Mouse (Mus musculus): Measurements from ENCODE around the gene Tcl1b4. TPM values are rescaled to one million over a fixed set of nuclear protein-coding genes. Genes with fewer than 3 reads are reported as not detected.

Tcl1b4 gene
- not detected for polyA plus RNA-seq (2017; shearing (Covaris generic))

DNA sequence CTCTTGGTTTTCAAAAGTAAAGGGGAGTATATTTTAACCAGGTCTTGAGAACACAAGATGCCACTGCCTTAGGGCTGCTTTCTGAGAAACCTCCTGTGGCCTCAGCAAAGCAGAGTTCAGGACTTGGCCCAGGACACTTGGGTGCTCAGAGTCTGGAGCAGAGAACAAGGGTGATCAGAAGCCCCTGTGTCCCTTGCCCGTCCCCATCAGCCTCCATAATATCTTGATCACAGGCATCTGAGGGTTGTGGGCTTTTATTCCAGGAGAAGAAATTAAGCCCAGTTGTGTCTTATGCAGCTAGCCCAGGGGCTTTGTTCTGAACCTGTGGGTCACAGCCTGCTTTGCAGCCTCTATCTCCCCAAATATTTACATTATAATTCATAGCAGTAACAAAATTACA is at the start of gene Tcl1b4:
Gene Tcl1b4 (plus strand): TSS at position 301 of the 400 bp plus-strand sequence.

DNA sequence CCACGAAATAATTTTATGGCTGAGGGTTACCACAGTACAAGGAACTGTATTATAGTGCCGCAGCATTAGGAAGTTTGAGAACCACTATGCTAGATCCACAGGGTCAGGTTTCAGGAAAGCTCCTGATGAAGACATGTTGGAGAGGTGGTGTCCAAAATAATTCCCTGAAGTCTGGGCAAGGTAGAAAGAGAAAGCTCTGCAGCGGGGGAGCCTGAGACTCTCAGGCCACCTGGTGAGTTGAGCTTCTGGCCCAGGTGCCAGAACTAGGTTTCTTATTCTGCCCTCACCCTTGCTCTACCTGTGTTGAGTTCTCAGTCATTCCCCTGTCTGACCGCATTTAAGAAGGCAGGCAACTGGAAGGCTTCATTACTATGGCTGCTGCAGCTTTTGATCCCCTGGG is 42.4 kb upstream of the Tcl1b4 start, which contains the start of gene Tcl1b1:
Gene Tcl1b1 (plus strand): TSS at position 301 of the 400 bp plus-strand sequence.

DNA sequence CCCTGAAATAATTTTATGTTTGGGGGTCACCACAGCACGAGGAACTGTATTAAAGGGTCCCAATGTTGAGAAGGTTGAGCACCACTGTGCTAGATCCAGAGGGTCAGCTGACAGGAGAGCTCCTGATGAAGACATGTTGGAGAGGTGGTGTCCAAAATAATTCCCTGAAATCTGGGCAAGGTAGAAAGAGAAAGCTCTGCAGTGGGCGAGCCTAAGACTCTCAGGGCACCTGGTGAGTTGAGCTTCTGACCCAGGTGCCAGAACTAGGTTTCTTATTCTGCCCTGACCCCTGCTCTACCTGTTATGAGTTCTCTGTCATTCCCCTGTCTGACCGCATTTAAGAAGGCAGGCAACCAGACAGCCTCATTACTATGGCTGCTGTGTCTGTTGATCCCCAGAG is 25.7 kb upstream of the Tcl1b4 start, which contains the start of gene Tcl1b5:
Gene Tcl1b5 (plus strand): TSS at position 301 of the 400 bp plus-strand sequence.

DNA sequence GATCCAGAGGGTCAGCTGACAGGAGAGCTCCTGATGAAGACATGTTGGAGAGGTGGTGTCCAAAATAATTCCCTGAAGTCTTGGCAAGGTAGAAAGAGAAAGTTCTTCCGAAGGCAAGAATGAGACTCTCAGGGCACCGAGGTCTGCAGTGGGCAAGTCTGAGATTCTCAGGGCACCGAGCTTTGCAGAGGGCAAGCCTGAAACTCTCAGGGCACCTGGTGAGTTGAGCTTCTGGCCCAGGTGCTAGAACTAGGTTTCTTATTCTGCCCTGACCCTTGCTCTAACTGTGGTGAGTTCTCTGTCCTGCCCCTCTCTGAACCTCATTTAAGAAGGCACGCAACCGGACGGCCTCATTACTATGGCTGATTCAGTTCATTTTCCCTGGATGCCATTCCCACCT is 11.0 kb upstream of the Tcl1b4 start, which contains the start of gene Tcl1b3:
Gene Tcl1b3 (plus strand): TSS at position 301 of the 400 bp plus-strand sequence.

DNA sequence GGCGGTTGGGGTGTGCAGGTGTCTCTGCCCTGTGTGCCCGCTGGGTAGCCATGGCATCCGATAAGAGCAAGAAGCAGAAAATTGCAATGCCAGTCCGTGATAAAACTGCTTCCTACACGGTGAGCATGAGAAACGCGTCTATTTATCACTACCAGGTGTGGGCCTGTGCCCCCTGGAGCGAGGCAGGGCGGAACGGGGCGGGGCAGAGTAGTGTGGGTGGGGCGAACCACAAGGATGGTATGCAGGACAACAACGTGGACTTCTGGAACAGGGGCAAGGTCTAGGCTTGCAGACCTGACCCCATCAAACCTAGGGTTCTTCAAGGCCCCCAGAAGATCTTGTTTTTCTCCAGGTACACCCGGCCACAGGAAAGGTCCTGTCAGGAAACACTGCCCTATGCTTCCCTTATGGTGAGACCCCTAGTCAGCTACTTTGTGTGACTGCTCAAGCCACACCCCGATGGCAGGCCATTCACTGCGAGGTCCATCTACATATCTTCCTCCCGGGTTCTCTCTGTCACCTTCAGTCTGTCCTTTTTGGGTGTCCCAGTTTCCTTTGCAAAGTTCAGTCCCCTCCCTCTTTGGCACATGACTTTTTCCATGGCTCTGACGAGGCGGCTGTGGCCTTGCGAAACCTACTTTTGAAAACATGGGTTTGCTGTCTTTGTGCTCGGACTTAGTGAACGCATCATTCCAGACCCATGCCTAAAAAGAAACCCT is 21.0 kb downstream of the Tcl1b4 start, which contains the start of gene Tcl1:
Gene Tcl1 (minus strand): TSS at position 193 of the 719 bp plus-strand sequence.

Other genes starting within 250 kb of the Tcl1b4 start
- gene Syne3, start 192.1 kb upstream of the Tcl1b4 start, polyA plus RNA-seq (2017; shearing (Covaris generic)), result 6.8 TPM
- gene Glrx5, start 169.3 kb upstream of the Tcl1b4 start, polyA plus RNA-seq (2017; shearing (Covaris generic)), result 6.0 TPM
- gene Tcl1b2, start 55.9 kb upstream of the Tcl1b4 start, polyA plus RNA-seq (2017; shearing (Covaris generic)), result not detected
- gene Tcl1b1, start 42.3 kb upstream of the Tcl1b4 start, polyA plus RNA-seq (2017; shearing (Covaris generic)), result not detected
- gene Tcl1b5, start 25.6 kb upstream of the Tcl1b4 start, polyA plus RNA-seq (2017; shearing (Covaris generic)), result not detected
- gene Tcl1b3, start 10.9 kb upstream of the Tcl1b4 start, polyA plus RNA-seq (2017; shearing (Covaris generic)), result not detected
- gene Tcl1, start 20.8 kb downstream of the Tcl1b4 start, polyA plus RNA-seq (2017; shearing (Covaris generic)), result not detected
- not detected for gene Tunar, start 131.9 kb downstream of the Tcl1b4 start, polyA plus RNA-seq (2017; shearing (Covaris generic))